Mouse (Mus musculus): Measurements from ENCODE around the gene Csad. TPM values are rescaled to one million over a fixed set of nuclear protein-coding genes. Genes with fewer than 3 reads are reported as not detected.

Gene Csad
- polyA plus RNA-seq, 1 experiment from 2014 or later: 39.6 TPM

Other genes starting within 250 kb of the Csad start
- 2.4 and 3.7 TPM in 2 replicates for gene Krt8, start 200.2 kb downstream of the Csad start, polyA plus RNA-seq (2015; fragmentation: Nextera tagmentation; extraction: Ambion mirVana)
- 4.4 TPM in 2 replicates for gene Krt18, start 176.5 kb downstream of the Csad start, polyA plus RNA-seq (2015; fragmentation: Nextera tagmentation; extraction: Ambion mirVana)
- gene Eif4b, start 131.0 kb downstream of the Csad start, polyA plus RNA-seq (2015; fragmentation: Nextera tagmentation; extraction: Ambion mirVana): 109 and 117 TPM in 2 replicates
- gene Tns2, start 104.3 kb downstream of the Csad start, polyA plus RNA-seq (2015; fragmentation: Nextera tagmentation; extraction: Ambion mirVana): 6.9 and 7.7 TPM in 2 replicates
- 48.2 and 56.4 TPM in 2 replicates for gene Spryd3, start 68.5 kb downstream of the Csad start, polyA plus RNA-seq (2015; fragmentation: Nextera tagmentation; extraction: Ambion mirVana)
- gene Igfbp6, start 60.4 kb downstream of the Csad start, polyA plus RNA-seq (2015; fragmentation: Nextera tagmentation; extraction: Ambion mirVana): 2.2 and 2.4 TPM in 2 replicates
- not detected in 2 replicates for gene Soat2, start 54.2 kb downstream of the Csad start, polyA plus RNA-seq (2015; fragmentation: Nextera tagmentation; extraction: Ambion mirVana)
- 84.6 and 93.4 TPM in 2 replicates for gene Zfp740, start 1.5 kb downstream of the Csad start, polyA plus RNA-seq (2015; fragmentation: Nextera tagmentation; extraction: Ambion mirVana)
- gene Itgb7, start 27.2 kb upstream of the Csad start, polyA plus RNA-seq (2015; fragmentation: Nextera tagmentation; extraction: Ambion mirVana): 0.73 and 1.0 TPM in 2 replicates
- gene Rarg, start 52.8 kb upstream of the Csad start, polyA plus RNA-seq (2015; fragmentation: Nextera tagmentation; extraction: Ambion mirVana): 6.4 and 8.0 TPM in 2 replicates
- 0.11 TPM in 1 of 2 replicates, not detected in the other for gene Gm9918, start 65.8 kb upstream of the Csad start, polyA plus RNA-seq (2015; fragmentation: Nextera tagmentation; extraction: Ambion mirVana)
- gene Mfsd5, start 74.7 kb upstream of the Csad start, polyA plus RNA-seq (2015; fragmentation: Nextera tagmentation; extraction: Ambion mirVana): 50.6 and 52.8 TPM in 2 replicates
- gene Espl1, start 91.5 kb upstream of the Csad start, polyA plus RNA-seq (2015; fragmentation: Nextera tagmentation; extraction: Ambion mirVana): 10.9 and 11.7 TPM in 2 replicates
- gene Pfdn5, start 121.4 kb upstream of the Csad start, polyA plus RNA-seq (2015; fragmentation: Nextera tagmentation; extraction: Ambion mirVana): 429 and 443 TPM in 2 replicates
- 105 and 111 TPM in 2 replicates for gene Myg1, start 127.0 kb upstream of the Csad start, polyA plus RNA-seq (2015; fragmentation: Nextera tagmentation; extraction: Ambion mirVana)
- gene Aaas, start 146.0 kb upstream of the Csad start, polyA plus RNA-seq (2015; fragmentation: Nextera tagmentation; extraction: Ambion mirVana): 42.0 and 44.7 TPM in 2 replicates
- gene Sp7, start 162.5 kb upstream of the Csad start, polyA plus RNA-seq (2015; fragmentation: Nextera tagmentation; extraction: Ambion mirVana): 0.38 and 1.1 TPM in 2 replicates
- gene Sp1, start 201.4 kb upstream of the Csad start, polyA plus RNA-seq (2015; fragmentation: Nextera tagmentation; extraction: Ambion mirVana): 5.0 and 5.9 TPM in 2 replicates
- 0.32 and 0.58 TPM in 2 replicates for gene Amhr2, start 240.6 kb upstream of the Csad start, polyA plus RNA-seq (2015; fragmentation: Nextera tagmentation; extraction: Ambion mirVana)